Mouse (Mus musculus) hindbrain, embryonic 15.5 days (tissue): ENCODE results near the gene Trmt44. TPM values are rescaled to one million over a fixed set of nuclear protein-coding genes. Genes with fewer than 3 reads are reported as not detected.

Experiments
- ATAC-seq: fragments of 200-750 bp; cut with Nextera tagmentation; 2 replicates; pipeline ENCODE4 v1.8.0; 2017; ENCODE audit warnings: low read depth, moderate number of reproducible peaks, moderate TSS enrichment; ENCODE audit not compliant: low FRiP score
- H3K27ac ChIP-seq: fragments of 300-500 bp; sonication (generic); replicated peaks from 2 replicates; pipeline ENCODE4 v1.5.1; 2015; ENCODE audit warnings: mild to moderate bottlenecking, inconsistent platforms
- H3K27me3 ChIP-seq: fragments of 300-500 bp; sonication (generic); 2 replicates; pipeline ENCODE4 v1.6.1; 2015; ENCODE audit warnings: control low read depth, inconsistent platforms
- H3K36me3 ChIP-seq: fragments of 300-500 bp; sonication (generic); 2 replicates; pipeline ENCODE4 v1.6.1; 2015; ENCODE audit warnings: control low read depth, inconsistent platforms
- H3K4me1 ChIP-seq: fragments of 300-500 bp; sonication (generic); replicated peaks from 2 replicates; pipeline ENCODE4 v1.6.1; 2015; ENCODE audit warnings: control low read depth, inconsistent platforms
- H3K4me2 ChIP-seq: fragments of 300-500 bp; sonication (generic); 2 replicates; pipeline ENCODE4 v1.6.1; 2015; ENCODE audit warnings: moderate library complexity, mild to moderate bottlenecking, inconsistent platforms
- H3K4me3 ChIP-seq: fragments of 300-500 bp; sonication (generic); 2 replicates; pipeline ENCODE4 v1.5.1; 2015; ENCODE audit warnings: mild to moderate bottlenecking, inconsistent platforms
- H3K9ac ChIP-seq: fragments of 300-500 bp; sonication (generic); 2 replicates; pipeline ENCODE4 v1.6.1; 2015; ENCODE audit warnings: inconsistent platforms
- H3K9me3 ChIP-seq: fragments of 300-500 bp; sonication (generic); 2 replicates; pipeline ENCODE4 v1.6.1; 2016; ENCODE audit warnings: control low read depth, inconsistent platforms
- WGBS: fragments of 180-500 bp; shearing (Covaris S2); methylation state at CpG from one replicate; pipeline ENCODE4 v1.1.7; 2015; 5-methylcytosine and 5-hydroxymethylcytosine counted together
- polyA plus RNA-seq: library from polyadenylated mRNA; unstranded; fragments of >200 nt; fragmentation: Nextera tagmentation; extraction: Ambion mirVana; gene quantifications from 2 replicates; pipeline ENCODE4 v1.2.1, GENCODE M21; 2015

The Trmt44 gene
- polyA plus RNA-seq, 1 experiment from 2014 or later = 7.1 TPM

DNA sequence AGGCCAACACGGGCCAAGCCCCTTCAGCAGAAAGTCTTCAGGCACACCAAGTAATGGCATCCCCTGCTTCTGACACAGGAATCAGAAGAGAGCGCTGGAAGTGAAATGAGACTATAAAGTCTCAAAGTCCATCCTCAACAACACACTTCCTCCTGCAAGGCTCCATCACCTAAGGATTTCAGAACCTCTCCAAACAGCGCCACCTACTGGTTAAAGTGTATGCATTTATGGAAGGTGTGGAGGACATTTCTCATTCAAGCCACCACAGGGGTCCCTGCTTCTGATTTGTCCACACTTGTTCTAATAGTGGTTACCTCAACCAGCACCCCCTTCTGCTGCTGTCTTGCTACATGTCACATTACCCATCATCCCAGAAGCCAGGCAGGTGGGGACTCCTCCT lies 38.6 kb downstream of the Trmt44 start:
- Histone ChIP-seq H3K27ac (no peak overlapping the region), H3K4me3 (no peak overlapping the region), H3K36me3 (no peaks in the 10 kb centered on the region), H3K9me3 (no peaks in the 10 kb centered on the region), H3K27me3 (no peaks in the 10 kb centered on the region; the same call in 1 of the 2 replicates), H3K9ac (no peak overlapping the region), H3K4me1 (0 out of 2 replicates have a peak, but pooled peaks cover 4% of the 10 kb centered on the region), H3K4me2 (no peak overlapping the region)
- no peak for ATAC-seq
- 72% methylated on average over 3 of the region's 3 CpGs for whole genome bisulfite sequencing

DNA sequence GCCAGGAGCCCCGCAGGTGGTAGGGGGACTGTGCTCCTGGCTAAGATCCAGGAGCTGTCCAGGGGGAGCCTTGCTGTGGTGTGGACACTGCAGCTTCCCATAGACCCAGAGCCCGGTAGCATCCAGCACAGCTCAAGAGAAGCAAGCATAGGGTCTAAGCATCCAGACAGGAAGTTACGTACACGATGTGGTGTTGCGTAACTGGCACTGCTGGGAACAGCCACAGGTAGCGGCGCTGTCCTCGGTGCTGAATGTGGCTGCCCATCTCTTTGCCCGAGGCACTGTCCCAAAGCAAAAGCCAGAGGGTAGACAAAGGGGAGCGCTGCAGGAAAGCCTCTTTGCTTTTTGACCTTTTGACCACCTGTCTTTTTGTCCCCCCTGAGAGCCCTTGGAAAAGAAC lies 43.3 kb downstream of the Trmt44 start:
- no peak overlapping the region for H3K4me3 ChIP-seq
- no peak for ATAC-seq
- no peaks in the 10 kb centered on the region for H3K36me3 ChIP-seq
- H3K27me3 ChIP-seq = no peaks in the 10 kb centered on the region; the same call in 1 of the 2 replicates
- H3K9ac ChIP-seq = no peak overlapping the region
- H3K4me2 ChIP-seq = no peak overlapping the region
- H3K4me1 ChIP-seq = 0 out of 2 replicates have a peak, but pooled peaks cover 4% of the 10 kb centered on the region
- H3K27ac ChIP-seq = no peak overlapping the region
- WGBS = 17% methylated on average over 10 of the region's 10 CpGs
- no peaks in the 10 kb centered on the region for H3K9me3 ChIP-seq

DNA sequence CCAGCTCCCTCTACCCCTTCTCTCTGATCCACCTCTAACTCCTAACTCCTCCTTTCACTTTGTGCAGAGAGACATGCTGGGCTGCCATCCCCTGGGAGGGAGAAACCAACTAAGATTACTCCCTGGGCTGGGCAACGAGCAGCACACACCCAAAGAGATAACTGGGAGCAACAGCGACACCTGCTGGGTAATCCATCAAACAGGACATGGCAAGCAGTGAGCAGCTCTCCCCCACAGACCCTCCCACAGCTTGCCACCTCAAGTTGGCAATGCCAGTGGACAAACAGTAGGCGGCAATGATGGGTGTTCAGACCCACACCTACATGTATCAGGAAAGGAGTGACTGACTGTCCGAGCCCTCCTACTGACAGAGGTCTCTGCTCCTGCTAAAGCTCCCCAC lies 44.4 kb downstream of the Trmt44 start:
- H3K27ac ChIP-seq = no peak overlapping the region
- H3K4me1 ChIP-seq = peaks cover 10% of the 10 kb centered on the region
- no peak overlapping the region for H3K4me2 ChIP-seq
- no peak overlapping the region for H3K4me3 ChIP-seq
- no peak; the same call in 1 of the 2 replicates for ATAC-seq
- no peaks in the 10 kb centered on the region for H3K36me3 ChIP-seq
- 18% methylated on average over 4 of the region's 4 CpGs for WGBS
- H3K9ac ChIP-seq = no peak overlapping the region
- peaks cover 10% of the 10 kb centered on the region for H3K27me3 ChIP-seq
- H3K9me3 ChIP-seq = no peaks in the 10 kb centered on the region

DNA sequence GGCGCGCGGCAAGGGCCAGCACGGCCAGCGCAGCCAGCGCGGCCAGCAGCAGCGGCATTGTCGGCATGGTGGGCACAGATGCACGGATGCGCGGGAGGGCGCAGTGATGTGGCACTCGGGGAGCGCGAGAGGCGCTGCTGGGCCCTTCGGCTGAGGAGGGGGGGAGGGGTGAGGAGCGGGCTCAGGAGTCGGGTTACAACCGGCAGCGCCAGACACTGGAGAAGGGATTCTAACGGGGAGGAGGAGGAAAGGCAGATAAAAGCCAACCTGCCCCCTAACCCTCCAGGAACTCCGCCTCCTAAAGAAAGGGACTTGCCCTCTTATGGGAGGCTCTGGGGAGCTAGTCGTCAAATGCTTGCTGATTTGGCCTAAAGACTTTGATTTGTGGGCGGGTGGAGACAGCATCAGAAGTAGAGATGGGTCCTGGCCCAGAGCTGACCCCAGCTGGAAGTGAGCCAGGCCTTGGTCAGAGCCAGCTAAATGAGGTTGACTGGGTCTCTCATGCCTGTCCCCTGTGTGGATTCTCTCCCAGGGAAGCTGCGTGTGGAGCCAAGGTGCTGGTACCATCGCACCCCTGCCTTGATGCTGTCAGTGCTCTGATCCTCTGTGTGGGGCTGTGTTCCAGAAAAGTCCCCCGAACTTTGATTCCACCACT lies 49.3 kb downstream of the Trmt44 start, which contains the start of gene Cpz:
Gene Cpz, minus strand, starts transcription at position 230 of the 655 bp plus-strand sequence.
- H3K27ac ChIP-seq = no peak within 1 kb of the TSS
- H3K4me3 ChIP-seq = peak within 1 kb of the TSS; percentile 11
- no peak within 1 kb of the TSS for H3K9ac ChIP-seq
- WGBS = 3% methylated on average over 29 of the region's 29 CpGs
- H3K4me2 ChIP-seq = peak within 1 kb of the TSS; percentile 51
- 0 out of 2 replicates have a peak, but pooled peaks have one; percentile 7 for ATAC-seq
- no peaks in the 10 kb centered on the region for H3K9me3 ChIP-seq
- H3K4me1 ChIP-seq = peaks cover 13% of the 10 kb centered on the region
- H3K36me3 ChIP-seq = no peaks in the 10 kb centered on the region
- peaks cover 40% of the 10 kb centered on the region for H3K27me3 ChIP-seq

DNA sequence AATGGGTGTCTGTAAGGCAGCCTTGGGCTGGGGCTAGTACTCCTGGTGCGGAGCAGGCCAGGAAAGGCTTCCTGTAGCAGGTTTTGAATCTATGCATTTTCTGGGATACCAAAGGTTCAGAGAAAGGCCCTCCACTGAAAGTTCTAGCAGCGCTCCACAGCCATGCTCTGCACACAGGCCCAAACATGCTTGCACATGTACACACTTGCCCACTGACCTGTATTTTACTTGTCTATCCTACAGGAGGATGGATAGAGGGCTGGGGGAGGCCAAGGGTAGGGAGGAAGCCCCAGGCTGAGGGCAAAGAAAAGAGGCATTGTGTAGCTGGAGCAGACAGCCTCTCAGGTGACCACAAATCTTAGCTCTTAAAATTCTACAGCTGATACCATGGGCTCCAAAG lies 50.5 kb downstream of the Trmt44 start:
- H3K9me3 ChIP-seq = no peaks in the 10 kb centered on the region
- H3K4me1 ChIP-seq = peaks cover 13% of the 10 kb centered on the region
- H3K36me3 ChIP-seq = no peaks in the 10 kb centered on the region
- ATAC-seq = no peak
- H3K27ac ChIP-seq = no peak overlapping the region
- no peak overlapping the region for H3K4me2 ChIP-seq
- H3K27me3 ChIP-seq = peaks cover 46% of the 10 kb centered on the region
- H3K4me3 ChIP-seq = no peak overlapping the region
- no peak overlapping the region for H3K9ac ChIP-seq
- WGBS = 82% methylated on average over 2 of the region's 2 CpGs

DNA sequence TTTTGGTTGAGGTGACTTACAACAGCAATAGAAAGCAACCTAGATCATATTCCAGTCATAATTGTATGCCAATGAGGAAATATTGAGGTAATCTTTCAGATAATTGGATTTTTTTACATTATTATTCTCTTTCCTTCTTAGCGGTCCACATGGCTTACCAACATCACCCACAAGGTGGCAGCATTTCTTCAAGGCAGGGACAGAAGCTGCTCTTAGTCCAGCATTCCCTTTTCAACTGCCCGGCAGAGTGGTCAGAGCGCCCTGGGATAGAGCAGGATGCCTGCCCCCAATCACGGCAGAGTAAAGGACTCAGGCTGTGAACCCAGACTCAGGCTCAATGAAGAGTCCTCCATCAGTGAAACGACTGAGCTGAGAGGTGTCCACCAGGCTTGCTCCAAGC lies 51.1 kb downstream of the Trmt44 start:
- Histone ChIP-seq H3K4me3 (no peak overlapping the region), H3K9ac (no peak overlapping the region), H3K27me3 (peaks cover 46% of the 10 kb centered on the region), H3K36me3 (no peaks in the 10 kb centered on the region), H3K27ac (no peak overlapping the region), H3K9me3 (no peaks in the 10 kb centered on the region), H3K4me1 (peaks cover 13% of the 10 kb centered on the region), H3K4me2 (no peak overlapping the region)
- ATAC-seq = no peak
- 3% methylated on average over 5 of the region's 5 CpGs for WGBS

DNA sequence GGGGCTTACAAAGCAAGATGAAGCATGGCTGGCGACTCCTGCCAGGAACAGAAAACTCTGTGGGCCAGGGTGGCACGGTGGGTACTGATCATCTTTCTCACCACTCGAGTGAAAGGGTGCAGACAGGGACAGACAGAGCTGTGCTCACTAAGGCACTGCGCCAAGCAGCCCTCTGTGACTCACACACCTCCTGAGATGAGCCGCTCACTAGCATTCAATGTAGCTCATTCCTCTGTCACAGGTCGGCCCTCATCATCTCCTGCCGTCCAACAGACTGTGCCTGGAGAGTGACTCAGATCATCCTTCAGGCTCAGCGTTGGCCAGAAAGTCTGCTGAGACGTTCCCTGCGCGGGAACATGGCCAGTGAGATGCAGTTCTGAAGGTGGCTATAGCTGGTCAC lies 58.1 kb downstream of the Trmt44 start:
- Histone ChIP-seq H3K36me3 (no peaks in the 10 kb centered on the region), H3K4me1 (no peaks in the 10 kb centered on the region), H3K4me3 (no peak overlapping the region), H3K27me3 (0 out of 2 replicates have a peak, but pooled peaks cover 12% of the 10 kb centered on the region), H3K27ac (no peak overlapping the region), H3K9me3 (no peaks in the 10 kb centered on the region), H3K4me2 (no peak overlapping the region), H3K9ac (no peak overlapping the region)
- 87% methylated on average over 11 of the region's 11 CpGs for WGBS
- no peak for ATAC-seq

DNA sequence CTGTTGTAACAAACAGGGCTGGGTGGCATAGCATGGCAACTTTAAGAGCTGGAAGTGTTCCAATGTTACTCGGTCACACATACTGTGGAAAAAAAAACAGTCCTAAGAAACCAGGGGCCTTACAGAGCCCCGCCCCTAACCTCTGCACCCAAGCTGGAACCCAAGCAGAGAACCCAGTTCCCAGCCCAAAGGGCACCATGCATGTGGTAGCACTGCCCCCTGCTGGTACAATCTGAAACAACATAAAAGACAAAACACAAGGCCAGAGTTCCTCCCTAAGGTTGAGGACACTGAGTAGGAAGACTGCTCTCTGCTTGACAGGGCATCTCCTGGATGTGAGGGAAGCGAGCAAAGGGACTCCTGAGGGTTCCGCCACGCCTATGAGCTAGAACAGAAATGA lies 64.3 kb downstream of the Trmt44 start:
- Histone ChIP-seq H3K4me2 (no peak overlapping the region), H3K27me3 (no peaks in the 10 kb centered on the region), H3K9ac (no peak overlapping the region), H3K36me3 (no peaks in the 10 kb centered on the region), H3K9me3 (no peaks in the 10 kb centered on the region), H3K27ac (no peak overlapping the region), H3K4me1 (no peaks in the 10 kb centered on the region), H3K4me3 (no peak overlapping the region)
- 0 out of 2 replicates have a peak, but pooled peaks have one; percentile 43 for ATAC-seq
- 20% methylated on average over 5 of the region's 5 CpGs for WGBS

Other genes starting within 250 kb of the Trmt44 start
- gene Hmx1, start 186.0 kb downstream of the Trmt44 start, polyA plus RNA-seq = 0.47 TPM in 1 of 2 replicates, not detected in the other
- gene Cpz, start 49.4 kb downstream of the Trmt44 start, polyA plus RNA-seq = 1.3 and 1.8 TPM in 2 replicates
- 12.3 and 13.4 TPM in 2 replicates for gene Acox3, start 8.0 kb upstream of the Trmt44 start, polyA plus RNA-seq
- 15.8 and 19.3 TPM in 2 replicates for gene Htra3, start 104.7 kb upstream of the Trmt44 start, polyA plus RNA-seq
- 2.9 and 3.8 TPM in 2 replicates for gene Sh3tc1, start 164.9 kb upstream of the Trmt44 start, polyA plus RNA-seq
- 29.3 and 32.6 TPM in 2 replicates for gene Ablim2, start 182.8 kb upstream of the Trmt44 start, polyA plus RNA-seq